Mouse (Mus musculus): ENCODE data around the gene Usp48. TPM values are rescaled to one million over a fixed set of nuclear protein-coding genes. Genes with fewer than 3 reads are reported as not detected.
A peak's percentile ranks its signal among the peaks of the same experiment; 100 is the strongest.

The Usp48 gene
- polyA plus RNA-seq, 1 experiment from 2014 or later: 72.5 TPM

DNA sequence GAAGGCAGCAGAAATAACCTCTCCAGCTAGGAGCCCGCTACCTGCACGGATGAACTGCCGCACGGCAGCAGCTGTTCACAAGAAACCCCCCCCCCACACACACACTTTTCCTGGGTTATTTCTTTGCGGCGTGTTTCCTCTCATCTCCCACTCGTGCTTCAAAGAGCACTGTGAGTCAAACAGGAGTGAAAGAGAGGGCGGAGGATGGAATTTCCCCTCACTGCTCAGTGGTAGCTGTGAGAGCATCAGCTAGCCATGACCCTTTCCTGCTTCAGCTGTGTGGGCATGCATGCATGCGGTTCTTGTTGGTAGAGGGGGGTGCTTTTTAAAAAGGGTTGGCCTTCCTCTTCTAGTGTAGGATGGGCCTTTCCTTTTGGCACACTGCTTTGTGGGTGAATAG lies 54.7 kb downstream of the Usp48 start:
- ATAC-seq (ENCODE audit: low FRiP score) (no peak), DNase-seq (ENCODE audit: low spot score, missing footprints) (no peak)
- H3K4me1 ChIP-seq (ENCODE audit: control insufficient read depth, insufficient read depth, low read length): no peaks in the 10 kb centered on the region
- H3K4me3 ChIP-seq (ENCODE audit: low read depth, low read length): no peak overlapping the region
- H3K36me3 ChIP-seq (ENCODE audit: control insufficient read depth, insufficient read depth, low read length): peaks cover 44% of the 10 kb centered on the region
- no peak overlapping the region for H3K9ac ChIP-seq (ENCODE audit: low read length)
- 90% methylated on average over 9 of the region's 9 CpGs for WGBS
- H3K27me3 ChIP-seq (ENCODE audit: control insufficient read depth, insufficient read depth, low read length): no peaks in the 10 kb centered on the region
- no peak overlapping the region for H3K27ac ChIP-seq (ENCODE audit: low read depth, low read length)
- H3K4me2 ChIP-seq: no peak overlapping the region
- H3K9me3 ChIP-seq (ENCODE audit: control insufficient read depth, low read length): no peaks in the 10 kb centered on the region

- Histone ChIP-seq H3K4me1 (ENCODE audit: control insufficient read depth, insufficient read depth, low read length) (no peaks in the 10 kb centered on the region), H3K9me3 (ENCODE audit: control insufficient read depth, low read length) (no peaks in the 10 kb centered on the region), H3K36me3 (ENCODE audit: control insufficient read depth, insufficient read depth, low read length) (peaks cover 34% of the 10 kb centered on the region), H3K4me3 (ENCODE audit: low read depth, low read length) (no peak overlapping the region), H3K9ac (ENCODE audit: low read length) (no peak overlapping the region), H3K4me2 (no peak overlapping the region), H3K27ac (ENCODE audit: low read depth, low read length) (no peak overlapping the region), H3K27me3 (ENCODE audit: control insufficient read depth, insufficient read depth, low read length) (no peaks in the 10 kb centered on the region)
- no peak for DNase-seq (ENCODE audit: low spot score, missing footprints)
- 82% methylated on average over 5 of the region's 5 CpGs for WGBS
- no peak for ATAC-seq (ENCODE audit: low FRiP score)
Measured at GRCm38 (mm10) chr4:137650912-137651311, 57.4 kb downstream of the Usp48 start.

DNA sequence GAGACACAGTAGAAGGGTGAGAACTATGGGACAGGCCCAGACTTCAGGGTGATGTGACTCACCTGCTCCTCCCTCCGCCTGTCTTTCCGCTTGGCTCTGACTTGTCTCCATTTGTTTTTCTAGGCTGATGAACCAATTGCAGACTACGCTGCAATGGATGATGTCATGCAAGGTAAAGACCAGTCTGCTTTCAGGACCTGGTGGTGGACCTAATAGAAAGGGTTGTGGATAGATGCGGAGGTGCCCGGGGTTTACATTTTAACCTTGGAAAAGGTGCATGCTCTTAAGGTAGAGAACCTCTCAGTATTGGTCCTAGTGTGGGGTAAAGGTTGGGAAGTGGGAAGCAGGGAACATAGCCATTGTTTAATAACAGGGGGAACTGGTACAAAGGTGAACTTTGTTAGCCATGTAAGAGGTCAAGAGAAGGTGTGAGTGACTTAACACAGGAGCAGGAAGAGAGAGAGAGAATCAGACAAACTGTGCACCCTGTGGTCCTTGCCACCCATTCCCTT lies 59.3 kb downstream of the Usp48 start:
- DNase-seq (ENCODE audit: low spot score, missing footprints) (no peak), ATAC-seq (ENCODE audit: low FRiP score) (no peak)
- Histone ChIP-seq H3K27me3 (ENCODE audit: control insufficient read depth, insufficient read depth, low read length) (no peaks in the 10 kb centered on the region), H3K4me1 (ENCODE audit: control insufficient read depth, insufficient read depth, low read length) (no peaks in the 10 kb centered on the region), H3K4me3 (ENCODE audit: low read depth, low read length) (no peak overlapping the region), H3K9ac (ENCODE audit: low read length) (no peak overlapping the region), H3K9me3 (ENCODE audit: control insufficient read depth, low read length) (no peaks in the 10 kb centered on the region), H3K27ac (ENCODE audit: low read depth, low read length) (no peak overlapping the region), H3K36me3 (ENCODE audit: control insufficient read depth, insufficient read depth, low read length) (peaks cover 34% of the 10 kb centered on the region), H3K4me2 (no peak overlapping the region)
- 95% methylated on average over 5 of the region's 5 CpGs for WGBS

DNA sequence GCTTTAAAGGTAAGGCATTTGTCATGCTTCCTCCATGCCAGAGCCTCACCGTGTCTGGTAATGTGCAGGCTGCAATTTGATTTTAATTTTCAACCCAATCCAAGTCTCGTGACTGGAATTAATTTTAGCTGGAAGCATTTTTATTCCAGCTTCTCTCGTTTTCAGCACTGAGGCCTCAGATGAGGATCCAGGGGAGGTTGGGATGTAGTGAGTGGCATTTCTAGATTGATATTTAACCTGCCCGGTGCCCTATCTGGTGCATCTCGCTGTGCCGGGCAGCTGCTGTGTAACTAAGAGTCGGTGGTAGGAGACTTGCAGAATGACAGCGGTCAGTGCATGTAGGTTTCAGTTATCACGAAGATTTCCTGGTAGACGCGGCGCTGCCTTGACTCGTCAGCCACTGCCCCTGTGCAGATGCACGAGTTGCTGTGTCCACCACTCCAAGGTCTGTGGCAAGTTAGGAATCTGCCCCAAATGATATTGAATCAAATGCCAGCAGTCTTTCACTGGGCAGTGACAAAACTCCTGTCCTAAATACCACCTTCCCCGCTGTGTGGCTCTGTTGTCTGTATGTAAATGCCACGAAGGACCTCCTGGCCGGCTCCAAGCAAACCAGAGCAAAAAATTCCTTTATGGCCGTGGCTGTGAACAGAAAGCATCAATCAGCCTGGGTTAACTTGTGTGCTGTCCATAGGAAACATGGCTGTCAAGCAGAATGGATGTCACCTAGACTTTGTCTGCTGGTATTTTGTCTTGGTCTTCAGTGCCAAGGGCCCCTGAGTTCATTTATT lies 61.9 kb downstream of the Usp48 start:
- H3K4me3 ChIP-seq (ENCODE audit: low read depth, low read length): no peak overlapping the region
- ATAC-seq (ENCODE audit: low FRiP score): no peak
- DNase-seq (ENCODE audit: low spot score, missing footprints): no peak
- no peak overlapping the region for H3K4me2 ChIP-seq
- no peaks in the 10 kb centered on the region for H3K9me3 ChIP-seq (ENCODE audit: control insufficient read depth, low read length)
- WGBS: 82% methylated on average over 18 of the region's 18 CpGs
- no peak overlapping the region for H3K27ac ChIP-seq (ENCODE audit: low read depth, low read length)
- peaks cover 22% of the 10 kb centered on the region for H3K36me3 ChIP-seq (ENCODE audit: control insufficient read depth, insufficient read depth, low read length)
- no peaks in the 10 kb centered on the region for H3K27me3 ChIP-seq (ENCODE audit: control insufficient read depth, insufficient read depth, low read length)
- H3K9ac ChIP-seq (ENCODE audit: low read length): no peak overlapping the region
- peaks cover 2% of the 10 kb centered on the region; the same call in 1 of the 2 replicates for H3K4me1 ChIP-seq (ENCODE audit: control insufficient read depth, insufficient read depth, low read length)

DNA sequence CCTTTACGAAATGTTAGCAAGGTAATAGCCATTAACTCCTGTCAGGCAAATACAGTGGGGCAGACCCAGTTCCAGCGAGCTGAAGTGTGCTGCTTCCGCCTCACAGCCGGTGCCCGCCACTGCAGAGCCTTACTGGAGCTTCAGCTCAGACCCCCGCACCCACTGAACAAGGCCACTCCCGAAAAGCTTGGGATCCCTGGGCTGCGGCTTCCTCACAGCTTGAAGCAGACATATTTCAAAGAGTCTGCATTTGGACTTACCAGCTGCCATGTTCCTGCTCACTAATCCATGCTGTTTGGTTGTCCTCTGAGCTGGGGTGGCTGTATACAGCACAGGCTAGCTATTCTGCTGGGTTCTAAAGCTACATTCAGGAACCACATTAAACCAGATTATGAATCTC lies 64.1 kb downstream of the Usp48 start:
- Histone ChIP-seq H3K27ac (ENCODE audit: low read depth, low read length) (no peak overlapping the region), H3K4me3 (ENCODE audit: low read depth, low read length) (no peak overlapping the region), H3K4me2 (no peak overlapping the region), H3K9me3 (ENCODE audit: control insufficient read depth, low read length) (no peaks in the 10 kb centered on the region), H3K4me1 (ENCODE audit: control insufficient read depth, insufficient read depth, low read length) (peaks cover 4% of the 10 kb centered on the region; the same call in 1 of the 2 replicates), H3K27me3 (ENCODE audit: control insufficient read depth, insufficient read depth, low read length) (no peaks in the 10 kb centered on the region), H3K9ac (ENCODE audit: low read length) (no peak overlapping the region), H3K36me3 (ENCODE audit: control insufficient read depth, insufficient read depth, low read length) (peaks cover 13% of the 10 kb centered on the region)
- ATAC-seq (ENCODE audit: low FRiP score): no peak
- WGBS: 88% methylated on average over 8 of the region's 8 CpGs
- DNase-seq (ENCODE audit: low spot score, missing footprints): no peak

DNA sequence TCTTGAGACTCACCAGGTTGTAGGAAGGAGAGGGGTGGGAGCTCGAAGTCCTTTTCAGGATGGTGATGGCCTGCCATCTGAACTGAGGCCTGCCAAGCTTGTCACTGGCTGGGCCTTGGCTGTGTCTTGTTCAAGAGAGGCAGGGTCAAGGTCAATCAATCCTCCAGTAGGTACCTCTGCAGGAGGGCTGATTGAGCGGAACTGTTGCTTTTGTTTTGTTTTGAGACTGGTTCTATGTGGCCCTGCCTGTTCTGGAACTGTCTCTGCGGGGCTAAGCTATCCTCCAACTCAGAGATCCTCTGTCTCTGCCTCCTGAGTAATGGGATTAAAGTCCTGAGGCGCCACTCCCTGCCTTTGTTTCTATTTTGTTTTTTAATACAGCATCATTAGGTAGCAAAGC lies 66.0 kb downstream of the Usp48 start:
- H3K4me2 ChIP-seq: no peak overlapping the region
- H3K4me3 ChIP-seq (ENCODE audit: low read depth, low read length): no peak overlapping the region
- H3K4me1 ChIP-seq (ENCODE audit: control insufficient read depth, insufficient read depth, low read length): peaks cover 5% of the 10 kb centered on the region
- DNase-seq (ENCODE audit: low spot score, missing footprints) (no peak), ATAC-seq (ENCODE audit: low FRiP score) (no peak)
- H3K36me3 ChIP-seq (ENCODE audit: control insufficient read depth, insufficient read depth, low read length): peaks cover 3% of the 10 kb centered on the region; the same call in 1 of the 2 replicates
- H3K27ac ChIP-seq (ENCODE audit: low read depth, low read length): no peak overlapping the region
- H3K27me3 ChIP-seq (ENCODE audit: control insufficient read depth, insufficient read depth, low read length): peaks cover 5% of the 10 kb centered on the region; the same call in 1 of the 2 replicates
- 45% methylated on average over 4 of the region's 4 CpGs for WGBS
- no peaks in the 10 kb centered on the region for H3K9me3 ChIP-seq (ENCODE audit: control insufficient read depth, low read length)
- no peak overlapping the region for H3K9ac ChIP-seq (ENCODE audit: low read length)

- no peak for ATAC-seq (ENCODE audit: low FRiP score)
- Histone ChIP-seq H3K4me3 (ENCODE audit: low read depth, low read length) (no peak overlapping the region), H3K36me3 (ENCODE audit: control insufficient read depth, insufficient read depth, low read length) (peaks cover 3% of the 10 kb centered on the region; the same call in 1 of the 2 replicates), H3K9me3 (ENCODE audit: control insufficient read depth, low read length) (no peaks in the 10 kb centered on the region), H3K4me2 (no peak overlapping the region), H3K9ac (ENCODE audit: low read length) (no peak overlapping the region), H3K27ac (ENCODE audit: low read depth, low read length) (no peak overlapping the region; the same call in 1 of the 2 replicates), H3K4me1 (ENCODE audit: control insufficient read depth, insufficient read depth, low read length) (peaks cover 7% of the 10 kb centered on the region), H3K27me3 (ENCODE audit: control insufficient read depth, insufficient read depth, low read length) (peaks cover 11% of the 10 kb centered on the region; the same call in 1 of the 2 replicates)
- DNase-seq (ENCODE audit: low spot score, missing footprints): peak; percentile 89
- 70% methylated on average over 10 of the region's 10 CpGs for WGBS
Measured at GRCm38 (mm10) chr4:137660364-137661077, 67.0 kb downstream of the Usp48 start.

- Histone ChIP-seq H3K9ac (ENCODE audit: low read length) (no peak overlapping the region), H3K9me3 (ENCODE audit: control insufficient read depth, low read length) (no peaks in the 10 kb centered on the region), H3K4me2 (no peak overlapping the region), H3K27me3 (ENCODE audit: control insufficient read depth, insufficient read depth, low read length) (peaks cover 14% of the 10 kb centered on the region), H3K27ac (ENCODE audit: low read depth, low read length) (no peak overlapping the region), H3K4me3 (ENCODE audit: low read depth, low read length) (no peak overlapping the region), H3K36me3 (ENCODE audit: control insufficient read depth, insufficient read depth, low read length) (peaks cover 3% of the 10 kb centered on the region; the same call in 1 of the 2 replicates), H3K4me1 (ENCODE audit: control insufficient read depth, insufficient read depth, low read length) (peaks cover 7% of the 10 kb centered on the region)
- WGBS: 49% methylated on average over 2 of the region's 2 CpGs
- DNase-seq (ENCODE audit: low spot score, missing footprints) (no peak), ATAC-seq (ENCODE audit: low FRiP score) (no peak)
Measured at GRCm38 (mm10) chr4:137661078-137661450, 67.5 kb downstream of the Usp48 start.

DNA sequence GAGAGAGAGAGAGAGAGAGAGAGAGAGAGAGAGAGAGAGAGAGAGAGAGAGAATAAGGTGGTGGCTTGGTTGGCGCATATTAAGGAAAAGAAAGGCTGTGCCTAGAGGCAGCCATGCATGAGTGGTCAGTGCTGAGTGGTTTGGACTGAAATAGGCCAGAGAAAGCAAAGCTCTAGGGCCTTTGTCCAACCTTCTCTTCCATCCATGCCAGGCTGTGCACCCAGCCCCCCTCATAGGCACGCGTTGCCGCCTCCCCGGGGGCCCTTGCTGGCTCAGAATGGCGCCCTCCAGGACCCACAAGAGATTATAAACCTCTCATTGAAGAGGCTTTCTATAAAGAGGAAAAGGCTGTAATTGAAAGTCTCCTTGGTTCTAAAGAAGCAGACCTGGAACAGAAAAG lies 68.0 kb downstream of the Usp48 start:
- DNase-seq (ENCODE audit: low spot score, missing footprints) (no peak), ATAC-seq (ENCODE audit: low FRiP score) (no peak)
- Histone ChIP-seq H3K27ac (ENCODE audit: low read depth, low read length) (no peak overlapping the region), H3K36me3 (ENCODE audit: control insufficient read depth, insufficient read depth, low read length) (peaks cover 2% of the 10 kb centered on the region; the same call in 1 of the 2 replicates), H3K9ac (ENCODE audit: low read length) (no peak overlapping the region), H3K4me3 (ENCODE audit: low read depth, low read length) (no peak overlapping the region), H3K9me3 (ENCODE audit: control insufficient read depth, low read length) (no peaks in the 10 kb centered on the region), H3K27me3 (ENCODE audit: control insufficient read depth, insufficient read depth, low read length) (peaks cover 16% of the 10 kb centered on the region), H3K4me2 (no peak overlapping the region), H3K4me1 (ENCODE audit: control insufficient read depth, insufficient read depth, low read length) (peaks cover 7% of the 10 kb centered on the region)
- WGBS: 58% methylated on average over 6 of the region's 6 CpGs

Data from midbrain, embryonic 11.5 days (tissue).